Mouse (Mus musculus): ENCODE data around the gene Ipcef1. TPM values are rescaled to one million over a fixed set of nuclear protein-coding genes. Genes with fewer than 3 reads are reported as not detected.

The Ipcef1 gene
- polyA plus RNA-seq, 1 experiment from 2014 or later: 0.42 TPM

DNA sequence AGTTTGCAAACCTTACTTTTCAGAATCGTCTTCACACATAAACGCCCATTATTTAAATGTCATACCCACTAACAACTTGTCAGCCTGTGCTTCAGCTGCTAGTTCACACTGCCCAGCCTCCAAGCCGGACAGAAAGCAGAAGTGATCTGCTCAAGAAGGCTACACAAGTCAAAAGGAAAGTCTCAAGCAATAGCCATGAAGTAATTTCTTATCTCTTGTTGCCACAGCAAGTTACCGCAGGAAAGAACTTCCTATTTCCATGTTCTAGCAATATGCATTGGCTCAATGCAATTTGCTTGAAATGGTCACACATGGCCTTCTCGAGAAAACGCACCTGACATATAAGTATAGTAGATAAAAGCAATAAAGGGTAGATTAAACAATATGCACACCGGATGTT, 10.7 kb upstream of the Ipcef1 start:
- Histone ChIP-seq H3K9ac (no peak overlapping the region), H3K27me3 (replicated peaks) (no peaks in the 10 kb centered on the region), H3K27ac (no peak overlapping the region), H3K4me3 (no peak overlapping the region), H3K36me3 (no peaks in the 10 kb centered on the region), H3K9me3 (no peaks in the 10 kb centered on the region), H3K4me2 (replicated peaks) (no peak overlapping the region), H3K4me1 (no peaks in the 10 kb centered on the region)
- ATAC-seq (ENCODE audit: low FRiP score, low read depth): no peak
- WGBS: 91% methylated on average over 7 of the region's 7 CpGs

DNA sequence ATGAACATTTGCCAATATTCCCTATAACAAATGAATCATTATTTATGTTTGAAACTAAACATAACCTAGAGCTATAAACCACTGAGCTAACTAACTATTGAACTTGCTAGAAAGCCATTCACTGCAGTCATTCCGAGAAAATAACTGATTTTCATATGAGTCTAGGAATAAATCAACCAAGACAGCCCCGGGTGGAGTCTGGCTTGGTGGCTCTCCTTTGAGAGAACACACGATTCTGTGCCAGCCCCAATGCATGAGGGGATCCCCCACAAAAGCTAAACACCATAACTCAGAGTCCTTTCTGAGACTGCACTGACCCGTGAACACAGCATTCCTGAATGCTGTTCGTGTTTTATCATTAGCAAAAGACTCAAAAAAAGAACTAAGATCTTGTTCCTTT, 8.0 kb upstream of the Ipcef1 start:
- Histone ChIP-seq H3K9ac (no peak overlapping the region), H3K27ac (no peak overlapping the region), H3K27me3 (replicated peaks) (no peaks in the 10 kb centered on the region), H3K9me3 (no peaks in the 10 kb centered on the region), H3K4me2 (replicated peaks) (no peak overlapping the region), H3K36me3 (no peaks in the 10 kb centered on the region), H3K4me3 (no peak overlapping the region), H3K4me1 (no peaks in the 10 kb centered on the region)
- 41% methylated on average over 5 of the region's 5 CpGs for WGBS
- no peak for ATAC-seq (ENCODE audit: low FRiP score, low read depth)

DNA sequence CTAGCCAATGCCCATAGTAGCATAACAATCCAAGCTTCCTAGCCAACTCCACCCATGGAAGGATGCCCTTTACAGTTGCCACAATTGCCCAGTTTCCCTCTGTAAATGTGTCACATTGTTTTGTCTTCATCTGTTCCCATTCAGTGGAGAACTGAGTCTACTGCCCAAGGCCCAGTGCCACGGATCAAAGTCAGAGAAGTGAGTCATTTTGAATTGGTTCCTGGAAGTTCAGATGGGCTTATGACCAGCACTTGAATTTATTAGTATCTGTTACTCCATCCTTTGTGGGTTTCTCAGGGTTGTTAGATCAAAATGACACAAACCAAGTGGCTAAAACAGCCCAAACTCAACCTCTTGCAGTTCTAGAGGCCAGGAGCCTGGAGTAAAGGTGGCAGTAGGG, 5.3 kb upstream of the Ipcef1 start:
- no peak overlapping the region for H3K27ac ChIP-seq
- no peak overlapping the region for H3K4me2 ChIP-seq (replicated peaks)
- no peak for ATAC-seq (ENCODE audit: low FRiP score, low read depth)
- no peak overlapping the region for H3K4me3 ChIP-seq
- H3K4me1 ChIP-seq: no peaks in the 10 kb centered on the region
- WGBS: 89% methylated on average over 1 of the region's 1 CpGs
- no peaks in the 10 kb centered on the region for H3K36me3 ChIP-seq
- no peak overlapping the region for H3K9ac ChIP-seq
- no peaks in the 10 kb centered on the region for H3K9me3 ChIP-seq
- no peaks in the 10 kb centered on the region for H3K27me3 ChIP-seq (replicated peaks)

DNA sequence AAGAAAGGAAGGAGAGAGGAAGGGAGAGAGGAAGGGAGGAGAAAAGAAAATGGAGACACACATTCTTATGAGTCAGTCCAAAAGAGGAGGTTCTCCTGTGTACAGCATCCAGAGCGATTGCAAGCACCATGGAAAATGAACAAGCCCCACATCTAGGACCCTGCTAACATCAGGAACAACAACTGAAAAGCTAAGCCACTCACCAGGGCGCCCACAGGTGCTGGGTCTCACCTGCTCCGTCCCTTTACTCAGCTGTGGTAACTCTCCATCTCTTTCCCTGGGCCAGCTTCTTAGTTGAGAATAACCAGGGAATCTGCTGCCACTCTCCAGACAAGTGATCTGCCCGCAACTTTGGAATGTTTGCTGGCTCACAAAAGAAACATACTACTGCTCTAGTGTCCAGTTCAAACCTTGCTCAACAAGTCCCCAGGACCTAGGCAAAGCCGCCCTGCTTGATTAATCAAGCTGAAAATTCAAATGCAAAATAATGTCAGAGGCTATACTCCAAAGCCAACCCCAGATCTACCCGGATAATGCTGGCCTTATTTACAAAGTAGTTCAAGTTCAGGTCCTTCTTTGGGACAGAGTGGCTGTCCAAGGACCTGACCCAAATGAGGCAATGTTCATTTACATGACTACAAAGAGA, 2.4 kb upstream of the Ipcef1 start:
- Histone ChIP-seq H3K9ac (no peak overlapping the region), H3K27me3 (replicated peaks) (no peaks in the 10 kb centered on the region), H3K4me2 (replicated peaks) (no peak overlapping the region), H3K36me3 (no peaks in the 10 kb centered on the region), H3K27ac (no peak overlapping the region), H3K4me1 (no peaks in the 10 kb centered on the region), H3K9me3 (no peaks in the 10 kb centered on the region), H3K4me3 (no peak overlapping the region)
- no peak for ATAC-seq (ENCODE audit: low FRiP score, low read depth)
- WGBS: 79% methylated on average over 6 of the region's 6 CpGs

DNA sequence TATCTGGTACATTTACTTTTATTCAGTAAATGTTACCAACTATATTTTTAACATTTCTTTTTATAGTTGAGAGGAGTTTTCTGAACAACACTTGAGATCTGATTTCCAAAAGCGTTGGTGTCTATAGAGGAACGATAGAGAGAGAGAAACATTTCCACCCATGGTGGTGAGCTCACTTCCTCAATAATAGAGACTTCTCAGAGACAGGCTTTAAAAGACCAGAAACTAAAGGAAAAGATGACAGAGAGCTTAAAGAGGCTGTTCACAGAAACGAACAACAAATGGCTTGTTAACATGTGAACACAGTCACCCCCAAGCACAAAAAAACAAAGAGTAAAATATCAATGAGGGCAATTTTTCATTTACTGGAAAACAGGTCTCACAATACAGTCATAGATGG, 2.4 kb downstream of the Ipcef1 start:
- Histone ChIP-seq H3K36me3 (no peaks in the 10 kb centered on the region), H3K4me2 (replicated peaks) (no peak overlapping the region), H3K27me3 (replicated peaks) (no peaks in the 10 kb centered on the region), H3K4me3 (no peak overlapping the region), H3K9me3 (no peaks in the 10 kb centered on the region), H3K9ac (no peak overlapping the region), H3K27ac (no peak overlapping the region), H3K4me1 (no peaks in the 10 kb centered on the region)
- WGBS: 80% methylated on average over 3 of the region's 3 CpGs
- ATAC-seq (ENCODE audit: low FRiP score, low read depth): no peak

DNA sequence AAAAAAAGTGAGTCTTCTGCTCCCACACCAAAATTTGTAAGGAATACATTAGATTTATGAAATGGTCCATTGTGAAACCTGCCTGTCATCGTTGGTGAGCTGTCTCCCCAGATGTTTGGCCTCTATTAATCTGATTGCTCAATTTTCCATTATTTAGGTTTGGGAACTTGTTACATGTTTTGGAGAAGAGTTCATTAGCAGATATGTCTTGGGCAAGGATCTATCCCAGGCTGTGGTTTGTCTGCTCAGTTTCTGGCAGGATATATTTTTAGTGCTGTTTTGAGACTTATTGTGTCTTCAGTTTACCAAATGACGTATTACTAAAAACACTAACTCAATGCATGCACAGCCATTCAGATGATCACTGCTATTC, 4.4 kb downstream of the Ipcef1 start:
- no peaks in the 10 kb centered on the region for H3K4me1 ChIP-seq
- H3K9me3 ChIP-seq: no peaks in the 10 kb centered on the region
- ATAC-seq (ENCODE audit: low FRiP score, low read depth): no peak
- no peak overlapping the region for H3K27ac ChIP-seq
- H3K4me3 ChIP-seq: no peak overlapping the region
- WGBS: 94% methylated on average over 2 of the region's 2 CpGs
- no peaks in the 10 kb centered on the region for H3K27me3 ChIP-seq (replicated peaks)
- no peak overlapping the region for H3K4me2 ChIP-seq (replicated peaks)
- H3K9ac ChIP-seq: no peak overlapping the region
- no peaks in the 10 kb centered on the region for H3K36me3 ChIP-seq

DNA sequence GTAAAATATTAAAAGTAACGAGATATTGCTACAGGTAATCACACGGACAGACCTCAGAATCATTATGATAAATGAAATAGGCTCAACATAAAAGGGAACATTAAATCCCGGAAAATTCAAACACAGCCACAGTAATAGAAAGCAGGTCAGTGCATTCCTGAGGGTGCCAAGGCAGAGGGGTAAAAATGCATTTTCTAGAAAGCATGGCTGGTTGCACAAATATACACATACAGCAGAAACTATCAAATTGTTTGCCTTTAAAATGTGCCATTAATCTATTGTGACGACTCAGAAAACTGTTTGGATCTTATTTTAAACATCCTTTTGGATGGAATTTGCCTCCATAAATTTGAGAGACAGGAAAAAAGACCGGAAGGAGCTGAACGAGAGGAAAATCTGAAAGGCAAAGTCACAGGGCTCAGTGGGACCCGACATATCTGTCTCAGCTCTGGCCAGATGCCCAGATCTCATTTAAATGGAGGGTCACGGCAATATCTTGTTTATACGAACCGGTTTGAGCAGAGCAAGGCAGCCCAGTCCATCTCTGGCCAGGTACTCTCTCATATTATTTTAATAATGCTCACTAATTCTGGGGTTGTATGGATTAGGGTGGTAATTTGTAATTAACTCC, 4.9 kb downstream of the Ipcef1 start:
- WGBS: 57% methylated on average over 10 of the region's 10 CpGs
- Histone ChIP-seq H3K4me1 (no peaks in the 10 kb centered on the region), H3K36me3 (no peaks in the 10 kb centered on the region), H3K9me3 (no peaks in the 10 kb centered on the region), H3K4me3 (no peak overlapping the region), H3K27ac (no peak overlapping the region), H3K9ac (no peak overlapping the region), H3K27me3 (replicated peaks) (no peaks in the 10 kb centered on the region), H3K4me2 (replicated peaks) (no peak overlapping the region)
- ATAC-seq (ENCODE audit: low FRiP score, low read depth): 0 out of 2 replicates have a peak, but pooled peaks have one; percentile 25

DNA sequence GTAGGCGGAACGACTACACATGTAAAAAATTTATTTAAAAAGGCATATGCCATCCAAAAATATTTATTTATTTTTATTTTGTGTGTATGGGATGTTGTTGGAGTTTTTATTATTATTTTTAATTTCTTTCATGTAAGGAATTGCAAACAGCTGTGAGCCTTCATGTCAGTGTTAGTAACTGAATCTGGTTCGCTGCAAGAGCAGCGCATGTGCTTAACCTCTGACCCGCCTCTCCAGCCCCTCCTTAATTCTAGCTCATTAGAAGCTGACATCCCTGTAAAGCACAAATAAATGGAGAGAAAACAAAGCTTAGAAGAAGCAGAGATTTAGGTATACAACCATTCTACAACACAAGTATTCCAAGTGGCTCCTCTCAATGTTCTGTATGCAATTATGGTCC, 8.4 kb downstream of the Ipcef1 start:
- 84% methylated on average over 5 of the region's 5 CpGs for WGBS
- ATAC-seq (ENCODE audit: low FRiP score, low read depth): no peak
- H3K4me3 ChIP-seq: no peak overlapping the region
- H3K4me2 ChIP-seq (replicated peaks): no peak overlapping the region
- no peaks in the 10 kb centered on the region for H3K36me3 ChIP-seq
- no peaks in the 10 kb centered on the region for H3K4me1 ChIP-seq
- no peak overlapping the region for H3K27ac ChIP-seq
- no peak overlapping the region for H3K9ac ChIP-seq
- no peaks in the 10 kb centered on the region for H3K9me3 ChIP-seq
- no peaks in the 10 kb centered on the region for H3K27me3 ChIP-seq (replicated peaks)

DNA sequence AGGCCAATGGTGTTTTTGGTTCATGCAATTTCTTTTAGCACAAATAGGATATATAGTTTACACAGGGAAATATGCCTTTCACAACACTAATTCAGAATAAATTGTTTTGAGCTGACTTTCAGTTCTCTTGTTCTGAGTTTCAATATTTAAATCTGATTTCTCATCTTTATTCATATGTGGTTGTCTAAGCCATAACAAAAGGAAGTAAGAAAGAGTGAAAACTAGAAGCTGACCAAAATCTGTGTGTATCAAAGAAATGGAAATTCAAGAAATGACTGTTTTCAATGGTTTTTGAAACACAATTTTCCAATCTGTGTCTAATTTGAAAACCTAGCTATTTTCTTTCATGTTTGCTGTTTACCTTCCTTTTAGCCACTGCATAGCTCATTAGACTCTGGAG, 11.2 kb downstream of the Ipcef1 start:
- Histone ChIP-seq H3K4me3 (no peak overlapping the region), H3K9ac (no peak overlapping the region)

DNA sequence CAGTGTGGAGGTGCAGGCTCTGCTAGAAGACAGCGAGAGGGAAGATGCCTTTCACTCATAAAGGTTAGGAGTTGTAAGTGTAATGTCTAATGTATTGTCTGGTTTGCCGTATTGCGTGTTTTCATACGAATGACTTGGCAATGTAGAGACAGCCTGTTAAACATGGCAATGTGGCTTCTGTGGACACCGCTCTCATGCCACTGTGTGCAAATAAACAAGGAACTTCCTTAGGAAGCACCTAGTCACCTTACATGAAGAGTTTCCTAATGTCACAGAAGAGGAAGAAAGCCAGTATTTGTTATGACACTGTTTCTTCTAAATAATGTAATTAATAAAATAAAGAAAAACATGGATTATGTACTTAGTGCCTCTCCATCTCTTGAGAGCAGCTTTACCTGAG, 15.1 kb downstream of the Ipcef1 start:
- WGBS: 91% methylated on average over 5 of the region's 5 CpGs
- ATAC-seq (ENCODE audit: low FRiP score, low read depth): no peak
- no peak overlapping the region for H3K9ac ChIP-seq
- no peak overlapping the region for H3K27ac ChIP-seq
- H3K9me3 ChIP-seq: no peaks in the 10 kb centered on the region
- no peaks in the 10 kb centered on the region for H3K36me3 ChIP-seq
- H3K4me2 ChIP-seq (replicated peaks): no peak overlapping the region
- no peaks in the 10 kb centered on the region for H3K27me3 ChIP-seq (replicated peaks)
- no peaks in the 10 kb centered on the region for H3K4me1 ChIP-seq
- H3K4me3 ChIP-seq: no peak overlapping the region

More for the DNA sequence above, 11.2 kb downstream of the Ipcef1 start:
- no peak overlapping the region for H3K27ac ChIP-seq
- no peaks in the 10 kb centered on the region for H3K36me3 ChIP-seq
- no peaks in the 10 kb centered on the region for H3K27me3 ChIP-seq (replicated peaks)
- no peaks in the 10 kb centered on the region for H3K9me3 ChIP-seq
- H3K4me1 ChIP-seq: no peaks in the 10 kb centered on the region
- no peak for ATAC-seq (ENCODE audit: low FRiP score, low read depth)
- no peak overlapping the region for H3K4me2 ChIP-seq (replicated peaks)

DNA sequence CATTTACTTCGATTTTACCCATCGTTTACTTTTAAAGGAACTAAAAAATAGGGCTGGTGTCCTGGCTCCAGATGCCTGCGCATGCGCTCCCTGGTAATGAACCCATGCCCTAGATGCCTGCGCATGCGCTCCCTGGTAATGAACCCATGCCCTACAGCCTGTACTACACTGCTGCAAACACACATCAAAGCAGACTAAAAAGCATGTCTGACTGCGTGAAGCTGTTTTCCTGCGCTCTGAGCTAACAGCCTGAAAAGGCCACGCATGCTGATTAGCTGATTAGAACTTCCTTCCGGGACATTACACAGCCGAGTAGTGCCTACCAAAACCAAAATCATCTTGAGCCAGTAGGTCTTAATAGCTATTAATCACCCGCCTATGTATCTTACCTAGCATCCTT, 16.7 kb downstream of the Ipcef1 start:
- no peaks in the 10 kb centered on the region for H3K36me3 ChIP-seq
- H3K4me3 ChIP-seq: no peak overlapping the region
- 0 out of 2 replicates have a peak, but pooled peaks have one; percentile 33 for ATAC-seq (ENCODE audit: low FRiP score, low read depth)
- no peak overlapping the region for H3K4me2 ChIP-seq (replicated peaks)
- H3K4me1 ChIP-seq: no peaks in the 10 kb centered on the region
- H3K27me3 ChIP-seq (replicated peaks): no peaks in the 10 kb centered on the region
- no peaks in the 10 kb centered on the region for H3K9me3 ChIP-seq
- no peak overlapping the region for H3K9ac ChIP-seq
- 67% methylated on average over 12 of the region's 12 CpGs for WGBS
- H3K27ac ChIP-seq: no peak overlapping the region

DNA sequence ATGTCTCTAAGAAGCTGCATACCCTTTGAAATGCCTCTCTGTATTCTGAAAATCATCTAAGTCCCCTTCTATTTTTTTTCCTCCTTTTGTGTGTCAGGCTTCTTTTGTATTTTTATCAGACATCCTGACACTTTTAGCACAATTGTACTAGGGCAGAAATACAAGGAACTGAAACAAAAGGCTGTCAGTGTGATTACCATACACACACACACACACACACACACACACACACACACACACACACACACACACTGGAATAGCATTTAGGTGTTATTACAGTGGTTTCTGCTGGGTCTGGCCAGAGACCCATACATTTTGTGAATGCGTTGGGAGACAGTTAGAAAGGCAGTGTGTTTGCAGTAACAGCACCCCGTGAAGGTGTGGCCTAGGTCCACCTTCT, 18.8 kb downstream of the Ipcef1 start:
- WGBS: 89% methylated on average over 2 of the region's 2 CpGs

DNA sequence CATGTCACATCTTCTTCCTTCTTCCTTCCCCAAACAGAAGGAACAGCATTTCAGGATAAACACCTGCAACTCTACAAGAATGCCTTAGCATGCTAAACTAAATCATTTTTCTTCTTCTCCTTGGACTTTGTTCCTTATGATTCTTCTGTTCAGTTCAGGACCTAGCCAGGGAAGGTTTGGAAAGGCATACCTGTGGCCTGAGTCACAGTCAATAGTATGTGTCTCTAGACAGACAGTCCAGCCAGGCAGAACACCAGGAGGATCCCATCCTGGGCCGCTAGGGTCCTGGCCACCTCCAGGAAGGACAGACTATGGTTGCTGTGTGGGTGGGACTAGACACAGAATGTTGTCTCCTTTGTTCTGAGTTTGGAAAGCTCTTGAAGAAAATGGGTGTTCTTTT, 27.2 kb downstream of the Ipcef1 start:
- ATAC-seq (ENCODE audit: low FRiP score, low read depth): no peak
- 69% methylated on average over 1 of the region's 1 CpGs for WGBS
- Histone ChIP-seq H3K4me3 (no peak overlapping the region), H3K36me3 (no peaks in the 10 kb centered on the region), H3K27me3 (replicated peaks) (no peaks in the 10 kb centered on the region), H3K4me2 (replicated peaks) (no peak overlapping the region), H3K9ac (no peak overlapping the region), H3K9me3 (no peaks in the 10 kb centered on the region), H3K4me1 (no peaks in the 10 kb centered on the region), H3K27ac (no peak overlapping the region)

More for the DNA sequence above, 18.8 kb downstream of the Ipcef1 start:
- no peaks in the 10 kb centered on the region for H3K27me3 ChIP-seq (replicated peaks)
- no peaks in the 10 kb centered on the region for H3K4me1 ChIP-seq
- H3K36me3 ChIP-seq: no peaks in the 10 kb centered on the region
- H3K9me3 ChIP-seq: no peaks in the 10 kb centered on the region
- no peak for ATAC-seq (ENCODE audit: low FRiP score, low read depth)
- no peak overlapping the region for H3K9ac ChIP-seq
- no peak overlapping the region for H3K4me3 ChIP-seq
- H3K27ac ChIP-seq: no peak overlapping the region
- H3K4me2 ChIP-seq (replicated peaks): no peak overlapping the region
